Mouse (Mus musculus) embryo, embryonic 9.5 days (tissue): ENCODE data around the gene Cntn4.

Experiments
- DNase-seq: peaks from one replicate; pipeline ENCODE4 v3.0.0-alpha.2; 2017; ENCODE audit errors: extremely low spot score

Cntn4 gene

GRCm38 (mm10) chr6:105677149-105678031 is at the start of gene Cntn4:
TSS of gene Cntn4 (plus strand) at chr6:105677660.
- peak; percentile 35 for DNase-seq

DNA sequence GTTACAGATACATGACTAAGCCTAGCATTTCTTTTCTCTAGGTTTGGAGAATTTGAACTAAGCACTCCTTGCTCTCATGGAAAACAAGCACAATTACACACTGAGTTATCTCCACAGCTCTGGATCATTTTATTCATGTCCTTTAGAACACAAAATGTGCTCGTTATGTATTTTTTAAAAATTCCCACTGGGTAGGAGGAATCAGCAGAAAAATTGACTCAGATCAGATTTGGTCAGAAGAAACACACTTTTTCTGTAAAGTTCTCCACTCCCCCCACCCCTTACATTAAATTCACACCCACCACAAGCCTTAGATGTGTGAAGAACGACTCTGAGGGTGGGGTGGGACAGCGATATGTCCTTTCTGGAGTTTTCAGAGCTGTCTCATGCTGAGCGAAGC is 3.2 kb upstream of the Cntn4 start:
- no peak for DNase-seq

GRCm38 (mm10) chr6:105675099-105675498 is 2.4 kb upstream of the Cntn4 start:
- no peak for DNase-seq

DNA sequence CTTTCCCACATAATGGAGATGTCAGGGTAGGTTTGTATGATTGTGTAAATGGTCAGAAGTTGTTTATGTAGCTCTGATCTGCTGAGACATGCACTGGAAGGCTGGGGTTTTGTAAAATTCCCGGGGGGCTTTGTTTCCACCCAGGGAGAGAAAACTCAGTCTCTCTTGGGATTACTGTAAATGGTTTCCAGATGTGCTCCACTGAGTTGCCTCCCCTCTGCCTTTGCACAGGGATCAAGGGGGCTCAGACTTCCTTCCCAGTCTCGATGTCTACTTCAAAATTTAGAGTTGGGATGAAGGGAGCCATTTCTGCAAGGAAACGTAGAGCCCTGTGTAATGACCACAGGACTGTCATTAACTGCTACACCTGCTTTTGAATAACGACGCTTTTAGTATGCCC is 823 bp upstream of the Cntn4 start:
- no peak for DNase-seq

GRCm38 (mm10) chr6:105678778-105679177 is 1.3 kb downstream of the Cntn4 start:
- no peak for DNase-seq

GRCm38 (mm10) chr6:105681496-105681895 is 4.0 kb downstream of the Cntn4 start:
- DNase-seq, result no peak

- DNase-seq, result no peak
Observed at GRCm38 (mm10) chr6:105683251-105683650, 5.8 kb downstream of the Cntn4 start.

DNA sequence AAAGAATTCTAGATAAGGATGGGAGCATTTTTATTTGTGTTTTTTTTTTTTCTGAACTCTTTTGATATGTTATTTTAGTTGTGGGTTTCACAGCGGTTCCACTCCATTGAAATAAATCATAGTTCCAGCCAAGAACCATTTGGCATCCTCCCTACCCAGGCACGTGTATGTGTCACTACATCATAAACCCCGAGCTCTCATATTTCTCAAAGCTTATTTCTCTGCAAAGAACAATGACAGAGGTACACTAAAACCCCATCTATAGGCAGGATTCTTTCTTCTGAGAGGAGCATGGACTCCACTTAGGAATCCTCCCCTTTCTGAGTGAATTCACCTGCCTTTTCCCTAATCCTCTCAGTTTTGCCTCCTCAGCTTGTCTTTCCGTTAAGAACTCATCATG is 6.7 kb downstream of the Cntn4 start:
- no peak for DNase-seq

GRCm38 (mm10) chr6:105688195-105688594 is 10.7 kb downstream of the Cntn4 start:
- no peak for DNase-seq

GRCm38 (mm10) chr6:105742026-105742425 is 64.6 kb downstream of the Cntn4 start:
- DNase-seq, result no peak

- DNase-seq, result no peak
Observed at GRCm38 (mm10) chr6:105780616-105781015, 103.2 kb downstream of the Cntn4 start.

DNA sequence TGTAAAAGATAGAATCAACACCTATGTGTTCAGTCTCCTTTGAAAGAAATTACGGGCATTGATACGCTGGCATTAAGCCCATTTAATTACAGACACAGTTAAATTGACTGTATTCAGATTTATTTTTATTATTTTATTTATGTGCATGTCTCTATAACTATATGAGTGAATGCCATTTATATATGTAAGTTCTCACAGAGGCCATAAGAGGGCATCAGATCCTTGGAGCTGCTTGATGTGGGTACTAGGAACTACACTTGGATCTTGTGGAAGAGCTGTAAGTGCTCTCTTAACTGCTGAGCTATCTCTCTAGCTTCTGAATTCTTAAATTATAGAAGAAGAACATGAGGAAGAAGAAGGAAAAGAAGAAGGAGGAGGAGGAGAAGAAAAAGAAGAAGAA is 111.0 kb downstream of the Cntn4 start:
- no peak for DNase-seq

DNA sequence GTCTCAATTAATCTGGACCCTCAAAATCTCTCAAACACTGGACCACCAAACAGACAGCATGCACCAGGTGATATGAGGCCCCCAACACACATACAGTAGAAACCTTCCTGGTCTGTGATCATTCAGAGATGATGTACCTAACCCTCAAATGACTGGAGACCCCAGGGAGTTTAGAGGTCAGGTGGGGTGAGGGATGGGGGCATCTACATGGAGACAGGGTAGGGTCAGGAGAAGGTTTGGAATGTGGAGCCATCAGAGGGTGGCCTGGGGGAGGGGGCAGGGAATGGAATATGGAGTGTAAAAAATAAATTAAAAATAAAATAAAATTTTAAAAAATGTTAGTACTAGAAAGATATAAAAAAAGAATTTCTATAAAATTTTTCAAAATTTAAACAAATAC is 157.6 kb downstream of the Cntn4 start:
- DNase-seq, result no peak

DNA sequence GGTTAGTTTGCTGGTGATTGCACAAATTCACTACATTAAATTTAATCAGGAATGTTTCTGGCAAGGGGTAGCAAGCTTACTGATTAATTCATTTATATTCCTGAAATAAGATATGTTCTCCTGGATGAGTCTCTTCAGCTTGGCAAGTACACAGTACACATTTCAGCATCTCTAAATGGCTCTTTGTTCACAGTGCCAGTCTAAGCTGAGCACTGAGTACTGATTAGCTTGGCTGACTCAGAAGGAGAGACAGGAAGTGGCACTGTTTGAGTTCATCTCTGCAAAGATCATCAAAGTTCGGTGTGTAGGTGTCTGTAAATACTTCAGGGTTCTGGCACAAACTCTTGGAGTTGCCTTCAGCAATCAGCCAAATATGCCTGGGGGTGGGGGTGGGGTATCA is 169.8 kb downstream of the Cntn4 start:
- no peak for DNase-seq

GRCm38 (mm10) chr6:105892838-105893237 is 215.4 kb downstream of the Cntn4 start:
- no peak for DNase-seq

DNA sequence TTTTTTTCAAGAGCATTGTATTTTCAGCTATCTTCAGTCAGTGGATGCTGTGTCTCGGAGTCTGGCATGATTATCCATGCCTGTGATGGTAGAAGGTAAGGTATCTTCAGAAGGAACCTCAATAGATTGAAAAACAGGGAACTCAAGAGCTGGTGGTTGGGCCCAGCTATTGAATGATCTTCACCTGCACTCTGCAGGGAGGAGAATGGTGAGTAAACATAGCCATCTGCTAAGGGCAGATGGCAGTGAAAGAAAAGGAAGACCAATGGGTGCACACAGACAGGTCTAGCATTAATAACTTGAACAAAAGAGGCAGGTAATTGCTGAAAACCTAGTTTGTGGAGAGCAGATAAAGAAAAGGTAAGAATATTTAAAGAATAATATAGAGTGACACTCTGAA is 261.0 kb downstream of the Cntn4 start:
- DNase-seq, result no peak

DNA sequence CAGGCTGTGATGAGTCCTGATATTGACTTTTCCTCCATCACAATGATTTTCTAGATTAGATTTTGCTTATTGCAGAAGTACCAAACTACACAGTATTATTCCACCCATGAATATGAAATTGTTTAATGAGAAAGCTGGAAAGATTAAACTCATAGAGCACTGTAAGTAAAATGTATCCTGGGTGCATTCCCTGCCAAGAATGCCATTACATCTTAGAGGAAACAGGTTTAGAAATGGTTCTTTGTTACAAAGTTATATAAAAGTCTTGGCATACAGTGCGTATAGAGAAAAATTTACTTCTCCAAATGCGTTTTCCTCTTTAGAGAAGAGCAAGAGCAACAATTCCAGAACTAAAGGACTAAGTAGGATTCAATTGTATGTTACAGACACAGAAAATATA is 261.8 kb downstream of the Cntn4 start:
- no peak for DNase-seq

DNA sequence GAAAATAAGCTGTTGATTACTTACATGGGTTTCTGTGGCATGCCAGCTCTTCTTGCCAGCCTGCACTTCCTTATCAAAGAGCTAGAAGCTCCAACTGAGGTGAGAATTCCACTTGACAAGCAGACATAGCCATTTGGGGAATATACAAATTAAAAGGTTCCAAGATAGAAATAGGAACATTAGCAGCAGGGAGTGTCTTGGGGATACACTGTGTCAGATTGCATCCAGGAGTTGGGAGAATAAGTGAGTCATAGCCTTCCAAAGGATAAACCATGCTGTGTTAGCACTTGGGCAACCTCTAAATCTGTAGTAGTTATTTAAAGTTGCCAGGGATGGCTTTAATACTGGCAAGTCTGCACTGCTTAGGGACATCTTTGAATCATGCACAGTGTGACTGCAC is 263.1 kb downstream of the Cntn4 start:
- no peak for DNase-seq

GRCm38 (mm10) chr6:105991492-105991891 is 314.0 kb downstream of the Cntn4 start:
- no peak for DNase-seq

DNA sequence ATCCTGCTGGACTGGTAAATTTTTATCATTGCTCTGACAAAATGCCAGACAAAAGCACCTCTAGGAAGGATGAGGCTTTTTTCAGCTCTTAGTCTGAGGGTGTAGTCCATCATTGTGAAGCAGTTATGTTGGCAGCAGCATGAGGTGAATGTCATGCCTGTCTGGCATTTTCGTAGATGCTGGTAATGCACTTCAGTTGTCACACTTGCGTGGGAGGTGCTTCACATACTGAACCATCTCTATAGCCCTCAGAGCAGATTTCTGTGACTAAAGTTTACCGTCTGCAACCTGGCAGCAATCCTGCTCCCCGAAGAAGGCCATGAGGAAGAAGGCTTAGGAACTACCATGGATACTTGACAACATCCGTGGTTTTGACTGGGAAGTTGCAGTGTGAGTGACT is 335.6 kb downstream of the Cntn4 start:
- DNase-seq, result no peak

DNA sequence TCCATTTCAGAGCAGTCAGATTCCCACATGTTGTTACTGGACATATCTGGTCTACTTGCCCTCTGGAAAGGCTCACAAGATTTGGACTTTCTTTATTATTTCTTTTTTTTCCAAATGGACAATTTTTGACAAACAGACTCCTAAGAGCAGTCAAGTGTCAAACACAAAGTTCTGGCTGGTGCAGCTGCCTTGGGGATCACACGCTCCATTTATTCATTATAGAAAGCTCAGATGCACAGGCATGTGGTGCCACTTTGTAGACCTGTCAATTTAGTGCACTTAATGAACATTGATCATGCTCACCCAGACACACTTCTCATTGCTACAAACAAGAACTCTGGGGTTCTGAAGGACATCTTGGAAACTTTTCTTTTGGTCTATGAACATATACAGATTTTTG is 337.7 kb downstream of the Cntn4 start:
- DNase-seq, result no peak

DNA sequence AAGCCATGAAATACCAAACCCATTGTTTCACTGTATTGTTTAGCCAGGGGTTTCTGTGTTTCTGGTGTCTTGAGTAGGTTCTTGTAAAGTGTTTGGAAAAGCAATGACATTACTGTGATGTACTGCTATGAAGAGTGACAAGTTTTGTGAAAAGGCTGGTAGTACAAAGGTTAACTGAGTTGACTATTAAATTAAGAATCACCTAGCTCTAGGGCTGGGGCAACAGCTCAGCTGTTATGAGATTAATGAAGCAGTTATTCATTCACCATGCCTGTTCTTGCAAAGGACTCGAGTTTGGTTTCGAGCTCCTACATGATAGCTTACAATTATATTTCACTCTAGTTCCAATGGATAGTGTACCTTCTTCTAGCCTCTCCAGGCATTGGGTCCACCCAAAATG is 371.4 kb downstream of the Cntn4 start:
- no peak for DNase-seq

- no peak for DNase-seq
Observed at GRCm38 (mm10) chr6:106056123-106056522, 378.7 kb downstream of the Cntn4 start.

GRCm38 (mm10) chr6:106078071-106078603 is 400.7 kb downstream of the Cntn4 start:
- DNase-seq, result no peak
